Mouse (Mus musculus) liver, postnatal 0 days (tissue): ENCODE measurements around the gene Arg2. TPM values are rescaled to one million over a fixed set of nuclear protein-coding genes. Genes with fewer than 3 reads are reported as not detected.

Experiments used
- ATAC-seq: fragments of 200-750 bp; cut with Nextera tagmentation; 2 replicates; pipeline ENCODE4 v1.8.0; 2017; ENCODE audit warnings: mild to moderate bottlenecking, moderate library complexity
- DNase-seq: peaks from one replicate; pipeline ENCODE4 v3.0.0-alpha.2; 2016
- H3K27ac ChIP-seq: fragments of 300-500 bp; sonication (generic); 2 replicates; pipeline ENCODE4 v1.5.1; 2014; ENCODE audit warnings: antibody characterized with exemption, moderate library complexity, mild to moderate bottlenecking, low read depth
- H3K27me3 ChIP-seq: fragments of 300-500 bp; sonication (generic); 2 replicates; pipeline ENCODE4 v1.6.1; 2014; ENCODE audit warnings: low read length, control low read depth, mixed read lengths; ENCODE audit not compliant: insufficient read depth
- H3K36me3 ChIP-seq: fragments of 300-500 bp; sonication (generic); replicated peaks from 2 replicates; pipeline ENCODE4 v1.6.1; 2014; ENCODE audit warnings: mild to moderate bottlenecking, control low read depth, low read length, moderate library complexity, mixed read lengths; ENCODE audit not compliant: insufficient read depth
- H3K4me1 ChIP-seq: fragments of 300-500 bp; sonication (generic); 2 replicates; pipeline ENCODE4 v1.6.1; 2014; ENCODE audit warnings: antibody characterized with exemption, mild to moderate bottlenecking, control low read depth; ENCODE audit not compliant: insufficient read depth
- H3K4me2 ChIP-seq: fragments of 300-500 bp; sonication (generic); 2 replicates; pipeline ENCODE4 v1.6.1; 2014; ENCODE audit warnings: low read depth, mild to moderate bottlenecking, low read length, moderate library complexity, mixed read lengths
- H3K4me3 ChIP-seq: fragments of 300-500 bp; sonication (generic); 2 replicates; pipeline ENCODE4 v1.5.1; 2014; ENCODE audit warnings: low read depth, low read length
- H3K9ac ChIP-seq: fragments of 300-500 bp; sonication (generic); replicated peaks from 2 replicates; pipeline ENCODE4 v1.6.1; 2014; ENCODE audit warnings: mild to moderate bottlenecking, moderate library complexity
- H3K9me3 ChIP-seq: fragments of 300-500 bp; sonication (generic); 2 replicates; pipeline ENCODE4 v1.6.1; 2016; ENCODE audit warnings: mild to moderate bottlenecking, control low read depth, low read length, mixed read lengths
- CTCF ChIP-seq: sonication (generic); IDR thresholded peaks from 2 replicates; pipeline ENCODE4 v1.5.1; 2016; ENCODE audit warnings: antibody characterized with exemption, low read depth
- EP300 ChIP-seq: IDR thresholded peaks from 2 replicates; pipeline ENCODE4 v1.6.1; 2016; ENCODE audit warnings: antibody characterized with exemption, low read depth, mild to moderate bottlenecking
- WGBS: fragments of 180-500 bp; shearing (Covaris S2); extraction: QIAGEN DNeasy Blood & Tissue Kit; methylation state at CpG from one replicate; pipeline ENCODE4 v1.1.7; 2014; ENCODE audit not compliant: insufficient replicate concordance; 5-methylcytosine and 5-hydroxymethylcytosine counted together
- polyA plus RNA-seq: library from polyadenylated mRNA; unstranded; fragments of >200 nt; fragmentation: Nextera tagmentation; extraction: Ambion mirVana; gene quantifications from 2 replicates; pipeline ENCODE4 v1.2.1, GENCODE M21; 2015

Arg2 gene
- polyA plus RNA-seq, result 0.92 and 1.3 TPM in 2 replicates

DNA sequence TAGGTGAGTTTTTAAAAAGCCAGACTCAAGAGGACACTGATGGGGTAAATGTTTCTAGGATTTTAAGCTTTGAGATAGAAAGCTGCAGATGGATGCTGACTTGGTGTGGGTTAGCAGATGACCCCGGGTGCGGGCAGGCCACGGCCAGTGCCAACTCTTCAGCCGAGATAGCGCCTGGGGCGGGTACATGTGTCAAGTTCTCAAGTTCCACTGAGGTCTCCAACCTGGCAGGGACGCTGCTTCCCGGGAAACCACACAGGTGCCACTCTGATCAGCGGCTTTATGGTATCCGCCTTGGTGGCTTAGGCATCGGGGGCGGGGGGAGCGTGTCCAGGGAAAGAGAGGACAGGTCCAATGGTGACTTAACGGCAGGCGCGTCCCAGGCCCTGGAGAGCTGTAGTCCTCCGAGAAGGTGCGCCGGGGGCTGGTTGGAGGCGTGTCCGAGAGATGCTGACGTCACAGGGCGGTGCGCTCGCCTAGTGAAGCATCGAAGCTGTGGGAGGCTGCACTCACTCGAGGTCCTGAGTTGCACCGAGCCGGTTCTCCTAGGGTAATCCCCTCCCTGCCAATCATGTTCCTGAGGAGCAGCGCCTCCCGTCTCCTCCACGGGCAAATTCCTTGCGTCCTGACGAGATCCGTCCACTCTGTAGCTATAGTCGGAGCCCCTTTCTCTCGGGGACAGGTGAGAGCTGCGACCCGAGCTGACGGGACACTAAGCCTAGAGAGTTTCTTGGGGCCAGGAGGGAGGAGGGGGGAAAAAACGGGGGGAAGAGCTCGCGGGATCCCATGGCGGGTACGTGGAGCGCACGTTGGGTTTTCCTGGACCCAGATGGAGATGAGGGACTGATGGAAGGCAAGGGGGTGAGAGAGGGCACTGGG is at the start of gene Arg2:
Gene Arg2, plus strand, starts transcription at position 479 of the 879 bp plus-strand sequence.
- H3K4me2 ChIP-seq, result peak within 1 kb of the TSS; percentile 62
- H3K9me3 ChIP-seq, result no peaks in the 10 kb centered on the region
- peaks cover 8% of the 10 kb centered on the region for H3K4me1 ChIP-seq
- peak within 1 kb of the TSS; percentile 35 for H3K4me3 ChIP-seq
- ATAC-seq (0 out of 2 replicates have a peak, but pooled peaks have one; percentile 31), DNase-seq (peak; percentile 77)
- H3K27ac ChIP-seq, result no peak within 1 kb of the TSS
- no peak for TF ChIP-seq CTCF
- TF ChIP-seq EP300, result no peak
- no peak within 1 kb of the TSS for H3K9ac ChIP-seq
- peaks cover 30% of the 10 kb centered on the region for H3K27me3 ChIP-seq
- H3K36me3 ChIP-seq, result no peaks in the 10 kb centered on the region
- WGBS, result 2% methylated on average over 45 of the region's 47 CpGs

DNA sequence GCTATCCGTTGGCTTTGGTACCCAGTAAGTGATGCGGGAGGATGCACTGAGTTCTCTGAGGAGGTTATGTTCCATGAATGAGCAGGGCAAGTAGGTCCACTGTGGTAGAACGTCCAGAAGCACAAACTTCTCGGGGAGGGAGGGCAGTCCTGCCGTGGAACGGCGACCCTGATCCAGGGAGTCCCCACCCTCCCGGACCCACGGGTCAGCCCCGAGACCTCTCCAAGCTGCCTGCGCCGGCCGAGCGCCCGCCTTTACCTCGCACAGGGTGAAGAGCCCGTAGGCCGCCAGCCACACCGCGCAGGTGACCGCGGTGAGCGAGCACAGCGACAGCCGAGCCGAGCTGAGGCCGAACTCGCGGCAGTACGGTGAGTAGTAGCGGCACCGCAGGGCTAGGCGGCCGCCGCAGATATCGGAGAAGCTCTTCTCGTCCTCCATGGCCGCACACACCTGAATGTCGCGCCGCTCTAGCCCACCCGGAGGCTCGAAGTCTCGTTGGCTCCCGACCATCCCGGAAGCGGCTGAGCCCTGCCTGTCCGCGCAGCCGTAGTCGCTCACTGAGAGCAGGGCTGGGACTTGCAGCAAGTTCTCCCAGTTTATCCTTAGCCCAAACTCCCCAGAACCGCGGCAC is 41.3 kb upstream of the Arg2 start, which contains the start of gene Pigh:
Gene Pigh, minus strand, starts transcription at position 470 of the 631 bp plus-strand sequence.
- WGBS, result under 1% methylated on average over 53 of the region's 53 CpGs
- peaks cover 8% of the 10 kb centered on the region; the same call in 1 of the 2 replicates for H3K4me1 ChIP-seq
- H3K4me2 ChIP-seq, result peak within 1 kb of the TSS; percentile 93
- H3K9me3 ChIP-seq, result 0 out of 2 replicates have a peak, but pooled peaks cover 2% of the 10 kb centered on the region
- DNase-seq (peak; percentile 90), ATAC-seq (peak; percentile 96)
- TF ChIP-seq CTCF, result no peak
- no peak for TF ChIP-seq EP300
- H3K27ac ChIP-seq, result no peak within 1 kb of the TSS
- peak within 1 kb of the TSS; percentile 79 for H3K9ac ChIP-seq
- no peaks in the 10 kb centered on the region for H3K27me3 ChIP-seq
- no peaks in the 10 kb centered on the region; the same call in 1 of the 2 replicates for H3K36me3 ChIP-seq
- H3K4me3 ChIP-seq, result peak within 1 kb of the TSS; percentile 85

- Histone ChIP-seq H3K4me2 (no peak overlapping the region), H3K4me3 (no peak overlapping the region), H3K36me3 (no peaks in the 10 kb centered on the region), H3K9me3 (0 out of 2 replicates have a peak, but pooled peaks cover 2% of the 10 kb centered on the region), H3K4me1 (peaks cover 8% of the 10 kb centered on the region; the same call in 1 of the 2 replicates), H3K27me3 (no peaks in the 10 kb centered on the region), H3K9ac (no peak overlapping the region), H3K27ac (no peak overlapping the region)
- no peak for ATAC-seq
- TF ChIP-seq EP300, result no peak
- TF ChIP-seq CTCF, result peak; percentile 82
- WGBS, result 20% methylated on average over 4 of the region's 4 CpGs
- peak; percentile 61 for DNase-seq
These were observed 38.0 kb upstream of the Arg2 start for GRCm38 (mm10) chr12:79092569-79092968.

DNA sequence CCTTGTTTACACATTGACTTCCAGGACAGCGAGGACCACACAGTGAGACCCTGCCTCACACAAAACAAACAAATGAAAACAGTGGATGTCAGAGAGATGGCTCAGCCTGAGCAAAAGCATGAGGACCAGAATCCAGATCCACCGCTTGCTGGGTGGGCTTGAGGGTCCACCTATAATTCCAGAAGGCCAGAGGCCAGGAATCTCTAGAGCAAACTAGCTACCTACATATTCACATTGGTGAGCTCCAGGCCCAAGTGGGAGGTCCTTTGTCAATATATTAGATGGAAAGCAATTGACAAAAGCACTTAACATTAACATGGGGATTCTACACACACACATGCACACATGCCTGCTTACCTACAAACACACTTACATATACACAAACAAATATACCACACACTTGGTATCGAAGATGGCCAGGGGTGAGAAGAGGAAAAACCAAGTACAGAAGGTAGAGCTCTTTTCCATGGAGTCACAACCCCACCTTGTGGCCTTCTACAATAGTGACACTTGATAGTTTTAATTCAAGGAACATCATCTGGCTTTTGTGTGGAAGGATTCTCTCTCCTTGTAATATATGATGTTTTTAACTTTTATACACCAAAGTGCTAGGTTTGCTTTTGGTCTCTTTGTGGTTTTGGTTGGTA is 33.3 kb upstream of the Arg2 start:
- TF ChIP-seq EP300, result no peak
- TF ChIP-seq CTCF, result peak; percentile 79
- ATAC-seq (no peak), DNase-seq (peak; percentile 27)
- Histone ChIP-seq H3K36me3 (no peaks in the 10 kb centered on the region), H3K27me3 (0 out of 2 replicates have a peak, but pooled peaks cover 2% of the 10 kb centered on the region), H3K9me3 (no peaks in the 10 kb centered on the region), H3K4me3 (no peak overlapping the region), H3K4me1 (no peaks in the 10 kb centered on the region), H3K4me2 (no peak overlapping the region), H3K27ac (no peak overlapping the region), H3K9ac (no peak overlapping the region)
- 53% methylated on average over 3 of the region's 3 CpGs for WGBS

- Histone ChIP-seq H3K4me2 (no peak overlapping the region), H3K4me1 (no peaks in the 10 kb centered on the region), H3K9ac (no peak overlapping the region), H3K27ac (0 out of 2 replicates have a peak overlapping the region, but pooled peaks have one; percentile 55), H3K4me3 (no peak overlapping the region), H3K27me3 (no peaks in the 10 kb centered on the region), H3K9me3 (no peaks in the 10 kb centered on the region), H3K36me3 (no peaks in the 10 kb centered on the region)
- no peak for TF ChIP-seq CTCF
- TF ChIP-seq EP300, result peak; percentile 18; the same call in 1 of the 2 replicates
- peak; percentile 36 for DNase-seq
- WGBS, result 58% methylated on average over 3 of the region's 3 CpGs
- peak; percentile 61; the same call in 1 of the 2 replicates for ATAC-seq
These were observed 26.8 kb upstream of the Arg2 start for GRCm38 (mm10) chr12:79103773-79104172.
